Mouse (Mus musculus) heart, postnatal 0 days (tissue): Measurements from ENCODE around the gene Arhgap4.

Source experiments
- CTCF ChIP-seq: IDR thresholded peaks from 2 replicates; pipeline ENCODE4 v1.5.1; 2016; ENCODE audit warnings: antibody characterized with exemption, control low read depth, low read depth
- EP300 ChIP-seq: IDR thresholded peaks from 2 replicates; pipeline ENCODE4 v1.6.1; 2016; ENCODE audit warnings: antibody characterized with exemption, low read depth

DNA sequence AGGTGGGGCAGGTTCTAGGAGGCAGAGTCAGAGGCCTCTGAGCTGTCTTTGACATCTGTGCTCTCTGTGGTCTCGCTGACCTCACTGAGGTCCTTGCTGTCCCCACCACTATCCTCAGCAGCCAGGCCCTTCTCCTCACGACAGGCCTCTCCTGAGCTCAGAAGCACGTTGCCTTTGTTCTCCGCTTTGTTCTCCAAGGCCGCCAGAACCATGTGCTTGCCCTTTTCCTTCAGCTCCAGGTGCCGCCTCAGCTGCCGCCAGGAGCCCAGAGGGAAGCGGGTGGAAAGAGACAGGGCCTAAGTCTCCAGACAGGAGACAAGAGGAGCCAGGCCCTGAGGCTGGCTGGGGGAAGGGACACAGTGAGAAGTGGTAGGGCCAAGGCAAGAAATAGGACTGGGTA is 4.7 kb downstream of the Arhgap4 start:
- TF ChIP-seq EP300 (no peak), CTCF (no peak)
